Mouse (Mus musculus) forebrain, embryonic 16.5 days (tissue): ENCODE measurements at regions not wholly inside any gene's neighbourhood (a gene's known extent, or its start where the extent isn't known, plus 50 kb on each side); places are given as distances from the start of the nearest gene placed in this dataset.

Source experiments
- ATAC-seq: fragments of 200-750 bp; cut with Nextera tagmentation; 2 replicates; pipeline ENCODE4 v1.8.0; 2017; ENCODE audit warnings: mild to moderate bottlenecking, moderate library complexity
- H3K27ac ChIP-seq: fragments of 300-500 bp; sonication (generic); 2 replicates; pipeline ENCODE4 v1.5.1; 2014; ENCODE audit warnings: low read length, control low read depth
- H3K27me3 ChIP-seq: fragments of 300-500 bp; sonication (generic); replicated peaks from 2 replicates; pipeline ENCODE4 v1.6.1; 2014; ENCODE audit warnings: low read length; ENCODE audit not compliant: control insufficient read depth, insufficient read depth
- H3K36me3 ChIP-seq: fragments of 300-500 bp; sonication (generic); 2 replicates; pipeline ENCODE4 v1.6.1; 2014; ENCODE audit not compliant: control insufficient read depth, insufficient read depth
- H3K4me1 ChIP-seq: fragments of 300-500 bp; sonication (generic); replicated peaks from 2 replicates; pipeline ENCODE4 v1.6.1; 2014; ENCODE audit warnings: low read length; ENCODE audit not compliant: control insufficient read depth, insufficient read depth
- H3K4me2 ChIP-seq: fragments of 300-500 bp; sonication (generic); 2 replicates; pipeline ENCODE4 v1.6.1; 2014; ENCODE audit warnings: mild to moderate bottlenecking, low read length, control low read depth
- H3K4me3 ChIP-seq: fragments of 300-500 bp; sonication (generic); replicated peaks from 2 replicates; pipeline ENCODE4 v1.5.1; 2014; ENCODE audit warnings: mild to moderate bottlenecking, low read length, control low read depth
- H3K9ac ChIP-seq: fragments of 300-500 bp; sonication (generic); replicated peaks from 2 replicates; pipeline ENCODE4 v1.6.1; 2014; ENCODE audit warnings: low read depth, low read length, control low read depth
- H3K9me3 ChIP-seq: fragments of 300-500 bp; sonication (generic); 2 replicates; pipeline ENCODE4 v1.6.1; 2016; ENCODE audit warnings: low read length; ENCODE audit not compliant: control insufficient read depth
- WGBS: fragments of 180-500 bp; shearing (Covaris S2); extraction: QIAGEN DNeasy Blood & Tissue Kit; methylation state at CpG from one replicate; pipeline ENCODE4 v1.1.7; 2014; 5-methylcytosine and 5-hydroxymethylcytosine counted together

GRCm38 (mm10) chr6:81323690-81324089 lies 599.8 kb upstream of the Gcfc2 start:
- no peak for ATAC-seq
- H3K4me1 ChIP-seq, result no peaks in the 10 kb centered on the region
- 75% methylated on average over 3 of the region's 3 CpGs for WGBS
- H3K9ac ChIP-seq, result no peak overlapping the region
- H3K4me2 ChIP-seq, result no peak overlapping the region
- no peak overlapping the region for H3K27ac ChIP-seq
- no peaks in the 10 kb centered on the region for H3K9me3 ChIP-seq
- H3K36me3 ChIP-seq, result no peaks in the 10 kb centered on the region
- H3K4me3 ChIP-seq, result no peak overlapping the region
- H3K27me3 ChIP-seq, result no peaks in the 10 kb centered on the region

- 46% methylated on average over 7 of the region's 7 CpGs for WGBS
- H3K4me3 ChIP-seq, result no peak overlapping the region
- H3K27me3 ChIP-seq, result no peaks in the 10 kb centered on the region
- H3K4me1 ChIP-seq, result no peaks in the 10 kb centered on the region
- H3K9me3 ChIP-seq, result no peaks in the 10 kb centered on the region
- H3K36me3 ChIP-seq, result no peaks in the 10 kb centered on the region
- ATAC-seq, result no peak
- no peak overlapping the region for H3K27ac ChIP-seq
- no peak overlapping the region for H3K4me2 ChIP-seq
- no peak overlapping the region for H3K9ac ChIP-seq
Observed at GRCm38 (mm10) chr6:81363969-81364529, 559.4 kb upstream of the Gcfc2 start.

GRCm38 (mm10) chr6:81388484-81388883 lies 535.0 kb upstream of the Gcfc2 start:
- 71% methylated on average over 4 of the region's 4 CpGs for WGBS
- Histone ChIP-seq H3K9me3 (no peaks in the 10 kb centered on the region), H3K9ac (no peak overlapping the region), H3K4me1 (no peaks in the 10 kb centered on the region), H3K27me3 (no peaks in the 10 kb centered on the region), H3K4me3 (no peak overlapping the region), H3K27ac (no peak overlapping the region), H3K4me2 (no peak overlapping the region), H3K36me3 (no peaks in the 10 kb centered on the region)
- ATAC-seq, result peak; percentile 40; the same call in 1 of the 2 replicates

GRCm38 (mm10) chr6:81403122-81403521 lies 520.3 kb upstream of the Gcfc2 start:
- ATAC-seq, result no peak
- H3K4me3 ChIP-seq, result no peak overlapping the region
- H3K27ac ChIP-seq, result no peak overlapping the region
- H3K27me3 ChIP-seq, result no peaks in the 10 kb centered on the region
- H3K36me3 ChIP-seq, result no peaks in the 10 kb centered on the region
- no peaks in the 10 kb centered on the region for H3K4me1 ChIP-seq
- no peaks in the 10 kb centered on the region for H3K9me3 ChIP-seq
- H3K9ac ChIP-seq, result no peak overlapping the region
- no peak overlapping the region for H3K4me2 ChIP-seq

GRCm38 (mm10) chr6:81413611-81414010 lies 509.9 kb upstream of the Gcfc2 start:
- Histone ChIP-seq H3K9me3 (no peaks in the 10 kb centered on the region), H3K4me1 (no peaks in the 10 kb centered on the region), H3K36me3 (no peaks in the 10 kb centered on the region), H3K4me3 (no peak overlapping the region), H3K27ac (no peak overlapping the region), H3K9ac (no peak overlapping the region), H3K27me3 (no peaks in the 10 kb centered on the region), H3K4me2 (no peak overlapping the region)
- peak; percentile 40; the same call in 1 of the 2 replicates for ATAC-seq
- WGBS, result 77% methylated on average over 5 of the region's 5 CpGs

GRCm38 (mm10) chr6:81434745-81435144 lies 488.7 kb upstream of the Gcfc2 start:
- H3K4me3 ChIP-seq, result no peak overlapping the region
- H3K9ac ChIP-seq, result no peak overlapping the region
- WGBS, result 92% methylated on average over 6 of the region's 6 CpGs
- no peaks in the 10 kb centered on the region for H3K27me3 ChIP-seq
- H3K27ac ChIP-seq, result no peak overlapping the region
- no peaks in the 10 kb centered on the region for H3K4me1 ChIP-seq
- H3K9me3 ChIP-seq, result no peaks in the 10 kb centered on the region
- ATAC-seq, result no peak
- no peaks in the 10 kb centered on the region for H3K36me3 ChIP-seq
- H3K4me2 ChIP-seq, result no peak overlapping the region

GRCm38 (mm10) chr6:81438951-81439722 lies 484.3 kb upstream of the Gcfc2 start:
- Histone ChIP-seq H3K27ac (no peak overlapping the region), H3K4me1 (no peaks in the 10 kb centered on the region), H3K4me2 (no peak overlapping the region), H3K9me3 (no peaks in the 10 kb centered on the region), H3K27me3 (no peaks in the 10 kb centered on the region), H3K9ac (no peak overlapping the region), H3K4me3 (no peak overlapping the region), H3K36me3 (no peaks in the 10 kb centered on the region)
- no peak for ATAC-seq
- 93% methylated on average over 2 of the region's 2 CpGs for WGBS

- Histone ChIP-seq H3K9me3 (no peaks in the 10 kb centered on the region), H3K4me1 (no peaks in the 10 kb centered on the region), H3K27me3 (no peaks in the 10 kb centered on the region), H3K9ac (no peak overlapping the region), H3K27ac (no peak overlapping the region), H3K4me2 (no peak overlapping the region), H3K36me3 (no peaks in the 10 kb centered on the region), H3K4me3 (no peak overlapping the region)
- no peak for ATAC-seq
Observed at GRCm38 (mm10) chr6:81441396-81441795, 482.1 kb upstream of the Gcfc2 start.

GRCm38 (mm10) chr6:81446019-81446800 lies 477.3 kb upstream of the Gcfc2 start:
- ATAC-seq, result no peak
- Histone ChIP-seq H3K27ac (no peak overlapping the region), H3K27me3 (no peaks in the 10 kb centered on the region), H3K9me3 (no peaks in the 10 kb centered on the region), H3K36me3 (no peaks in the 10 kb centered on the region), H3K4me2 (no peak overlapping the region), H3K4me1 (no peaks in the 10 kb centered on the region), H3K9ac (no peak overlapping the region), H3K4me3 (no peak overlapping the region)
- 76% methylated on average over 1 of the region's 1 CpGs for WGBS
